Mouse (Mus musculus): ENCODE results near the gene Rai1. TPM values are rescaled to one million over a fixed set of nuclear protein-coding genes. Genes with fewer than 3 reads are reported as not detected.

The Rai1 gene
- polyA plus RNA-seq, 1 experiment, result 25.9 TPM

DNA sequence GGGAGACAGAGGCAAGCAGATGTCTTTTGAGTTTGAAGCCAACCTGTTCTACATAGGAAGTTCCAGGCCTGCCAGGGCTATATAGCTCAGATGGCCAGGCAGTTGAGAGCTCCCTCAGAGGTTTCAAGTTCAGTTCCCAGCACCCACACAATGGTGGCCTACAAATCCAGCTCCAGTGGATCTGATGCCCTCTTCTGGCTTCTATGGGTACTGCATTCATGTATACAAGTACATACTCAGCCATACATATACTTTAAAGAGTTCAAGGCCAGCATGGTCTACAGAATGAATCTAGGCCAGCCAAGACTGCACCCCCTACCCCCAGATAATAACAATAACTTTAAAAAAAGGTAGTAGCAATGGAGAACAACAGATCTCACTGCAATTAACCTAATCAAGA, 90.3 kb downstream of the Rai1 start:
- TF ChIP-seq POLR2A (IDR thresholded peaks at IDR 0.05; ENCODE audit: low read depth, low read length) (no peak), CTCF (IDR thresholded peaks at IDR 0.05; ENCODE audit: borderline replicate concordance, insufficient read depth, low read length) (no peak)
- H3K27ac ChIP-seq (ENCODE audit: insufficient read depth, low read length), result no peak overlapping the region
- no peaks in the 10 kb centered on the region for H3K4me1 ChIP-seq (ENCODE audit: control insufficient read depth, insufficient read depth, low read length)
- H3K4me3 ChIP-seq (ENCODE audit: insufficient read depth, low read length), result no peak overlapping the region

DNA sequence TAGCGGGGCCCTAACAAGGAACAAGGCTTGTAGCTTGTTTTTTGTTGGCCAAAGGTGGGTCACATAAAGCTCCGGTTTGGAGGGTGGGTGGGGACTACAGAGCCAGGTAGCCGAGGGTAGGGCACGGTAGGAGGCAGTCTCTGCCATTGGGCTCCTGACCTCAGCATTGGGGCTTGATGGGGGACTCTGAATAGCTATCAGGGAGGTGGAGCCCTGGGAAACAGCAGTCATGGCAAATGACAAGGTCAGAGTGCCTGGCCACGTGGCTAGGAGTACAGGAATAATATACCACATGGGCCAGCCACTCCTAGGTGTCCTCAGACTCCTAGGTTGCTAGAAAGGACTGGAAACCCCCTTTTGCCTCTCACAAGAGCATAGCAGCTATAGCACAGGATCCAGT, 91.5 kb downstream of the Rai1 start:
- H3K4me1 ChIP-seq (ENCODE audit: control insufficient read depth, insufficient read depth, low read length), result no peaks in the 10 kb centered on the region
- no peak overlapping the region for H3K27ac ChIP-seq (ENCODE audit: insufficient read depth, low read length)
- H3K4me3 ChIP-seq (ENCODE audit: insufficient read depth, low read length), result no peak overlapping the region
- TF ChIP-seq CTCF (IDR thresholded peaks at IDR 0.05; ENCODE audit: borderline replicate concordance, insufficient read depth, low read length) (no peak), POLR2A (IDR thresholded peaks at IDR 0.05; ENCODE audit: low read depth, low read length) (no peak)

DNA sequence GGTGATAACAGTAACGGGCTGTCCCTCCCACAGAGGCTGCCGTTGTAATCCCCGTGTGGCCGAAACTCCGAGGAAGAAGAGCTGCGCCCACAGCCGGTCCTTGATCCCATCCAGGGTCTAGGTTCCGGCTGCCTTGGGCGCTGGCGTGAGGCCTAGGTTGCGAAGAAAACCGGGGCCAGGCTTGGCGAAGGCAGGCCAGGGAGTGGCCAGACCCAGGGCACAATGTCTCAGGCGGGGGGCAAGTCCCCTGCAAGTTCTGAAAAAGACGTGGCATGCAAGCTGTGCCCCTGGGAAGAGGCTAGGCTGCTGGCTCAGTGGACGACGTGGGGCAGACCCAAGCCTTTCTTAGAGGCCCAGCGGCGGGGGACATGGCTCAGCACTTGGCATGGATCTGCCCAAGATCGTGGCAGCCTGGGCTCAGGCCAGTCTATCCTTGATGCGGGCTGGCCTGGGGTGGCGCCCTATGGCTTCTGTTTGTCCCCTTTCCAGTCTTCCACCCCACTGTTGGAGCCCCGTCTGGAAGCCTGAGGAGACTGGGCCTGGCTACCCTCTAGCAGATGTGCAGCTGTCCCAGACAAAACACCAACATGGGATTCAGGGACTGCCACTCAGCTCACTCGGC, 93.3 kb downstream of the Rai1 start:
- Histone ChIP-seq H3K4me3 (ENCODE audit: insufficient read depth, low read length) (no peak overlapping the region), H3K4me1 (ENCODE audit: control insufficient read depth, insufficient read depth, low read length) (no peaks in the 10 kb centered on the region), H3K27ac (ENCODE audit: insufficient read depth, low read length) (no peak overlapping the region)
- no peak for TF ChIP-seq POLR2A (IDR thresholded peaks at IDR 0.05; ENCODE audit: low read depth, low read length)
- no peak for TF ChIP-seq CTCF (IDR thresholded peaks at IDR 0.05; ENCODE audit: borderline replicate concordance, insufficient read depth, low read length)

GRCm38 (mm10) chr11:60198651-60199050, 93.8 kb downstream of the Rai1 start:
- H3K27ac ChIP-seq (ENCODE audit: insufficient read depth, low read length), result no peak overlapping the region
- H3K4me3 ChIP-seq (ENCODE audit: insufficient read depth, low read length), result no peak overlapping the region
- TF ChIP-seq POLR2A (IDR thresholded peaks at IDR 0.05; ENCODE audit: low read depth, low read length) (no peak), CTCF (IDR thresholded peaks at IDR 0.05; ENCODE audit: borderline replicate concordance, insufficient read depth, low read length) (no peak)
- no peaks in the 10 kb centered on the region for H3K4me1 ChIP-seq (ENCODE audit: control insufficient read depth, insufficient read depth, low read length)

DNA sequence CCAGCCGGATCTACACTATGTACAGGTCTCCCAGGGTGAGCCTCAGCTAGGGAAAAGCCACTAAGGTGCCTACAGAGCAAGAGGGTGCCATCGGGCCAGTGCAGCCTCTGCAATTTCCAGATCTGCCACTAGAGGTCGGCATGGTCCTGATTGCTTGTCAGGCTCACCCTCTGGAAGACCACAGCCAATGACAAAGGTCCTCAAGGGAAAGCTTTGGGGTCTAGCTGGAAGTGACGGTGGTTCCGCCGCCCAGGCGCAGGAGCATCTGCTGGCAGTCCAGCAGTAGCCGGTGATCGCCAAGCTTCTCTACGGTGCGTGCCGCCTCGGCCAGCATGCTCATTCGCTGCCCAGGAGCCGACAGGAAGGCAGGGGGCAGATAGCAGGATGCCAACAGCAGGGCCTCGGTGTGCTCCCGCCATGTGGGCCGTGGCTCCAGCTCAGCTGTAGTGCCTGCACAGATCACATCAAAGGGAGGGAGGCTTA, 94.9 kb downstream of the Rai1 start:
- H3K27ac ChIP-seq (ENCODE audit: insufficient read depth, low read length), result no peak overlapping the region

DNA sequence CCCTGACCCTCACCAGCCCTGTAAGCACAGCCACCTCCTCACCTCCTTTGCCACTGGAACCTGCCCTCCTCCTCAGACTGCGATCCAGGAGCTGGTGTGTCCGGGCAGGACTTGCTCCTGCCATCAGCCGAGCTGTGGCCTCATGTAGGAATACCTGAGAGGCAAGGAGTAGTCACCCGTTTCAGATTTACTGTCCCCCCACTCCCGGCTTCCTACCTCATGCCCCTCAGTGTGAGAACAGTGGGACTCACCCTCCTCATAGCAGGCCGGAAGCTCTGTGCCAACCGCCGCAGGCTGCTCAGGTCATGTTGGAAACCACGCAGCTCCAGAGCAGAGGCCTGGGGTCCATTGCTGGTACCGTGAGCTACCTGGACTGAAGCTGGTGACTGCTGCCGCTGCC, 95.6 kb downstream of the Rai1 start:
- TF ChIP-seq CTCF (IDR thresholded peaks at IDR 0.05; ENCODE audit: borderline replicate concordance, insufficient read depth, low read length) (no peak), POLR2A (IDR thresholded peaks at IDR 0.05; ENCODE audit: low read depth, low read length) (no peak)
- H3K4me3 ChIP-seq (ENCODE audit: insufficient read depth, low read length), result no peak overlapping the region
- H3K4me1 ChIP-seq (ENCODE audit: control insufficient read depth, insufficient read depth, low read length), result no peaks in the 10 kb centered on the region
- no peak overlapping the region for H3K27ac ChIP-seq (ENCODE audit: insufficient read depth, low read length)

More for the DNA sequence above, 94.9 kb downstream of the Rai1 start:
- H3K4me3 ChIP-seq (ENCODE audit: insufficient read depth, low read length), result no peak overlapping the region
- no peaks in the 10 kb centered on the region for H3K4me1 ChIP-seq (ENCODE audit: control insufficient read depth, insufficient read depth, low read length)
- TF ChIP-seq CTCF (IDR thresholded peaks at IDR 0.05; ENCODE audit: borderline replicate concordance, insufficient read depth, low read length) (peak; percentile 84), POLR2A (IDR thresholded peaks at IDR 0.05; ENCODE audit: low read depth, low read length) (no peak)

DNA sequence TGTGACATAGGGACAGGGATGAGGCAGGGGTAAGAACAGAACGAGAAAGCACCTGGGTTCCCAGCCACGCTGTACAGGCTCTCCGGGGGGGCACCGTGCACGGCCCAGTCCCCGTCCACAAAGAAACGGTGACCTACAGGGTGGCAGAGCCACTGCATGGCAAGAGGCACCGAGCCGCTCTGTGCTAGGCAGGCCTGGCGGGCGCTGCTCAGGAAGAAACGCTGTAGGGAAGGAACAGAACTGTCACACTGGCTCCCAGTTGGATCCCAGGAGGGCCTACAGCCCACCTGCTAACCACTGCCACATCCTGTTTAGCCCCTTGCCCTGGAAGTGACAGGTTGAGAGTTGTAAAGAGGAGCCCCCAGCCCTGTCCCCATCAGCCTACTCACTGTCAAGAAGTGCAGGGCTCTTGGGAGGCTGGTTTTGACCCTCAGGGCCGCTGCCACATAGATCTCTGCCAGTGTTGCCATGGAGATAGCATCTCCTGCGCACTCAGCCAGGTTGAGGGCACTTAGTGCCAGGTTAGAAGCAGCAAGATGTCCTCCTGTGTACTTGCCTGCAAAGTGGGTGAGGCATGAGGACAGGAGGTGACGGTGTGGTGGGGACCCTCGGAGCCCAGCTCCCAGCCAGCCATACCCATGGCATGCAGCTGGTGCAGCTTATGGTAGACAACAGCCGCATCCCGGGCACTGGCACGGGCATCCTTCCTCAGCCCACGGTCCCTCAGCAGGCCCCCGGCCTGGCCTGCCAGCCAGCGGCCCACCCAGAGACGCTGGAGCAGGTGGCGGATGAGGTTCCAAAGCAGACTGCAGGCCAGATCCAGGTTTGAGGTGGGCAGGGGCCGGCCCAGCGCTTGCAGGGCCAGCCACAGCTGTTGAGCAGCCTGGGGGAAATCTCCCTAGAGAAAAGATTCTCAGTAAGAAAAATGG, 98.2 kb downstream of the Rai1 start:
- no peak overlapping the region for H3K27ac ChIP-seq (ENCODE audit: insufficient read depth, low read length)
- H3K4me3 ChIP-seq (ENCODE audit: insufficient read depth, low read length), result no peak overlapping the region
- no peaks in the 10 kb centered on the region for H3K4me1 ChIP-seq (ENCODE audit: control insufficient read depth, insufficient read depth, low read length)
- TF ChIP-seq POLR2A (IDR thresholded peaks at IDR 0.05; ENCODE audit: low read depth, low read length) (no peak), CTCF (IDR thresholded peaks at IDR 0.05; ENCODE audit: borderline replicate concordance, insufficient read depth, low read length) (no peak)

- TF ChIP-seq CTCF (IDR thresholded peaks at IDR 0.05; ENCODE audit: borderline replicate concordance, insufficient read depth, low read length), result no peak
- no peak for TF ChIP-seq POLR2A (IDR thresholded peaks at IDR 0.05; ENCODE audit: low read depth, low read length)
- H3K4me3 ChIP-seq (ENCODE audit: insufficient read depth, low read length), result no peak overlapping the region
- no peak overlapping the region for H3K27ac ChIP-seq (ENCODE audit: insufficient read depth, low read length)
- H3K4me1 ChIP-seq (ENCODE audit: control insufficient read depth, insufficient read depth, low read length), result peaks cover 10% of the 10 kb centered on the region; the same call in 1 of the 2 replicates
Observed at GRCm38 (mm10) chr11:60205026-60205425, 100.2 kb downstream of the Rai1 start.

DNA sequence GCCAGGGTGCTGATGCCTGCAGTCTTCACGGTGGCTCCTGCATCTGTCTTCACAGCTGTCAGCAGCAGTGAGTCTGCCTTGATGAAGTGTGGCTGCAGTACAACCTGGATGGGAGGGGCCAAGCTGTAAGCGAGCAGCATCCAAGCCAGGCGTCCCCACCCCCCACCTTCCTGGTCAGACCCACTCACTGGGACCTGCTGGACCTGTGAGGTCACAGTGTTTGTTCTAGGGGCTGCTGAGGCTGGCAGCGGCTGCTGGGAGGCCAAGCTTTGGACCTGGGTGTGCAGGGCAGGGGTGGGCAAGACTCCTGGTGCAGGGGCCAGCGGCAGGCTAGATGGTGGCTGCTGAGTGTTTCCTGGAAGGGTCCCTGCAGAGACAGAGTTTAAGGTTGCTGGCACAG, 101.4 kb downstream of the Rai1 start:
- no peak overlapping the region for H3K27ac ChIP-seq (ENCODE audit: insufficient read depth, low read length)

DNA sequence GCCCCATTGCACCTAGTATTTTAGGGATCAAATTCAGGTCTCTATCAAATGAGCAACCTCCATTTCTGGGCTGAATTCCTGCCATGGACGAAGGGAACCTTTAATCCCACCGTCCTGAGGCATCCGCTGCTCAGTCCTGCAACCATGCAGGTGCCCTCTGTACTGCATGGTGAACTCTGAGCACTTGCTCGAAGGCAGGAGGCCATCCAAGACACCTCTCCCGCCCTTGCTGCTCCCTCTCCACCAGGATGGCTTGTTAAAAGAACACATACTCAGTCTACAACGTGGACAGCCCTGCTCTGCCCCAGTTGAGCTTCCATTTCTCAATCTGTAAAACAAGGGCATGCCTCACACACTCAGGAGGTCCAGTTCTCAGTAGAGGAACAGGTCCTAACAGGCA, 103.4 kb downstream of the Rai1 start:
- TF ChIP-seq POLR2A (IDR thresholded peaks at IDR 0.05; ENCODE audit: low read depth, low read length) (no peak), CTCF (IDR thresholded peaks at IDR 0.05; ENCODE audit: borderline replicate concordance, insufficient read depth, low read length) (no peak)
- H3K27ac ChIP-seq (ENCODE audit: insufficient read depth, low read length), result no peak overlapping the region

More for the DNA sequence above, 101.4 kb downstream of the Rai1 start:
- H3K4me1 ChIP-seq (ENCODE audit: control insufficient read depth, insufficient read depth, low read length), result peaks cover 16% of the 10 kb centered on the region
- no peak overlapping the region for H3K4me3 ChIP-seq (ENCODE audit: insufficient read depth, low read length)
- TF ChIP-seq CTCF (IDR thresholded peaks at IDR 0.05; ENCODE audit: borderline replicate concordance, insufficient read depth, low read length), result no peak
- no peak for TF ChIP-seq POLR2A (IDR thresholded peaks at IDR 0.05; ENCODE audit: low read depth, low read length)

More for the DNA sequence above, 103.4 kb downstream of the Rai1 start:
- H3K4me3 ChIP-seq (ENCODE audit: insufficient read depth, low read length), result 0 out of 2 replicates have a peak overlapping the region, but pooled peaks have one; percentile 60
- peaks cover 20% of the 10 kb centered on the region for H3K4me1 ChIP-seq (ENCODE audit: control insufficient read depth, insufficient read depth, low read length)

Data from embryonic fibroblast, embryonic 13.5 days (primary cell).